Mouse (Mus musculus) ES-E14 (cell line): ENCODE measurements around the gene Abcg4. TPM values are rescaled to one million over a fixed set of nuclear protein-coding genes. Genes with fewer than 3 reads are reported as not detected.

ENCODE experiments used
- DNase-seq: peaks from one replicate; pipeline ENCODE4 v3.0.0-alpha.2; 2013; ENCODE audit warnings: low read depth, low spot score
- H3K27ac ChIP-seq: 2 replicates; pipeline ENCODE4 v1.5.1; 2012; ENCODE audit warnings: low read depth, mild to moderate bottlenecking, low read length, moderate library complexity, mixed read lengths; ENCODE audit not compliant: poor library complexity, insufficient read depth, severe bottlenecking
- H3K36me3 ChIP-seq: 2 replicates; pipeline ENCODE4 v1.6.1; 2012; ENCODE audit warnings: mild to moderate bottlenecking, low read length, moderate library complexity, mixed read lengths; ENCODE audit not compliant: control insufficient read depth, poor library complexity, insufficient read depth, severe bottlenecking
- H3K4me1 ChIP-seq, 2 experiments: fragments of 150-350 bp in 1 of 2; sonication (generic) in 1 of 2; 2 replicates each; pipeline ENCODE4 v1.6.1; 2012; ENCODE audit warnings: low read length in 2 of 2, mild to moderate bottlenecking in 1 of 2, mixed read lengths in 1 of 2; ENCODE audit not compliant: control insufficient read depth in 2 of 2, insufficient read depth in 2 of 2, poor library complexity in 1 of 2
- H3K4me3 ChIP-seq, 2 experiments: fragments of 150-350 bp in 1 of 2; sonication (generic) in 1 of 2; 2 replicates each; pipeline ENCODE4 v1.5.1; 2012; ENCODE audit warnings: low read length in 2 of 2, low read depth in 1 of 2, mild to moderate bottlenecking in 1 of 2, mixed read lengths in 1 of 2; ENCODE audit not compliant: insufficient read depth in 1 of 2, poor library complexity in 1 of 2, severe bottlenecking in 1 of 2
- H3K9ac ChIP-seq: 2 replicates; pipeline ENCODE4 v1.6.1; 2012; ENCODE audit warnings: low read depth, mild to moderate bottlenecking, low read length, mixed read lengths; ENCODE audit not compliant: poor library complexity, insufficient read depth, severe bottlenecking
- H3K9me3 ChIP-seq: fragments of 150-350 bp; sonication (generic); 2 replicates; pipeline ENCODE4 v1.6.1; 2012; ENCODE audit warnings: low read depth, mild to moderate bottlenecking, low read length; ENCODE audit not compliant: control insufficient read depth, insufficient read depth
- CHD2 ChIP-seq: IDR thresholded peaks from 2 replicates; pipeline ENCODE4 v1.6.1; 2014; ENCODE audit warnings: mild to moderate bottlenecking, low read depth, low read length, inconsistent platforms
- HCFC1 ChIP-seq: IDR thresholded peaks from 2 replicates; pipeline ENCODE4 v1.6.1; 2012; ENCODE audit warnings: low read length, inconsistent platforms, borderline replicate concordance; ENCODE audit not compliant: insufficient read depth
- MAFK ChIP-seq: IDR thresholded peaks from 2 replicates; pipeline ENCODE4 v1.6.1; 2014; ENCODE audit warnings: mild to moderate bottlenecking, low read depth, low read length, inconsistent platforms; ENCODE audit not compliant: insufficient read depth
- ZC3H11A ChIP-seq: IDR thresholded peaks from 2 replicates; pipeline ENCODE4 v1.6.1; 2012; ENCODE audit warnings: low read depth, mild to moderate bottlenecking, inconsistent platforms, low read length, borderline replicate concordance
- ZNF384 ChIP-seq: IDR thresholded peaks from 2 replicates; pipeline ENCODE4 v1.6.1; 2012; ENCODE audit warnings: low read depth, low read length, inconsistent platforms
- in situ Hi-C, 2 experiments: fragments of 600-800 bp; cut with MboI; formaldehyde crosslinking; loops; one replicate each; pipeline ENCODE4 v1.15.1; 2025; ENCODE audit warnings: low sequenced_read_pairs in 2 of 2, inconsistent platforms in 1 of 2; ENCODE audit not compliant: unreplicated experiment in 2 of 2
- total RNA-seq: library from RNA; depleted of rRNA; stranded (reverse); fragments of 300-350 nt; gene quantifications from 2 replicates; pipeline ENCODE4 v1.2.3, GENCODE M21; 2012

Gene Abcg4
- total RNA-seq, 1 experiment: 0.45 TPM

DNA sequence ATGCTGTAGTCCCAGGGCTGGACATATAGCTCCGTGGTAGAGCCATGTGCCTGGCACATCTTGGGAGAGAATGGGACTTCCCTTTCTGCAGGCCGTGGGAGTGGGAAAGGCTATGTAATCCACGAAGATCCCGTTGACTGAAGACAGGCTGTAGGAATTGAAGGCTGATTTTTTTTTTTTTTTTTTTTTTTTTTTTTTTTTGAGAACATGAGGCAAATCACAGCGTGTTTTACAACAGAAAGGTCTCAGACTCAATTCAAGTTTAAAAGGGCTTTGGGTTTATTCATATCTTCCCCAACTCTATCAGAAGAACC lies 47.6 kb upstream of the Abcg4 start:
- H3K36me3 ChIP-seq: peaks cover 26% of the 10 kb centered on the region
- TF ChIP-seq MAFK (no peak), ZNF384 (no peak), HCFC1 (no peak), CHD2 (no peak), ZC3H11A (no peak)
- H3K9me3 ChIP-seq: no peaks in the 10 kb centered on the region
- DNase-seq: no peak
- H3K4me1 ChIP-seq: peaks cover 0 to 7% of the 10 kb centered on the region in 2 experiments; a peak in 1 of 4 replicates
- in situ Hi-C loops: no loop called here
- H3K9ac ChIP-seq: peak overlapping the region; percentile 92
- peak overlapping the region; percentile 86; the same call in 1 of the 2 replicates for H3K27ac ChIP-seq
- peak overlapping the region; percentile 89 to 91 for H3K4me3 ChIP-seq

DNA sequence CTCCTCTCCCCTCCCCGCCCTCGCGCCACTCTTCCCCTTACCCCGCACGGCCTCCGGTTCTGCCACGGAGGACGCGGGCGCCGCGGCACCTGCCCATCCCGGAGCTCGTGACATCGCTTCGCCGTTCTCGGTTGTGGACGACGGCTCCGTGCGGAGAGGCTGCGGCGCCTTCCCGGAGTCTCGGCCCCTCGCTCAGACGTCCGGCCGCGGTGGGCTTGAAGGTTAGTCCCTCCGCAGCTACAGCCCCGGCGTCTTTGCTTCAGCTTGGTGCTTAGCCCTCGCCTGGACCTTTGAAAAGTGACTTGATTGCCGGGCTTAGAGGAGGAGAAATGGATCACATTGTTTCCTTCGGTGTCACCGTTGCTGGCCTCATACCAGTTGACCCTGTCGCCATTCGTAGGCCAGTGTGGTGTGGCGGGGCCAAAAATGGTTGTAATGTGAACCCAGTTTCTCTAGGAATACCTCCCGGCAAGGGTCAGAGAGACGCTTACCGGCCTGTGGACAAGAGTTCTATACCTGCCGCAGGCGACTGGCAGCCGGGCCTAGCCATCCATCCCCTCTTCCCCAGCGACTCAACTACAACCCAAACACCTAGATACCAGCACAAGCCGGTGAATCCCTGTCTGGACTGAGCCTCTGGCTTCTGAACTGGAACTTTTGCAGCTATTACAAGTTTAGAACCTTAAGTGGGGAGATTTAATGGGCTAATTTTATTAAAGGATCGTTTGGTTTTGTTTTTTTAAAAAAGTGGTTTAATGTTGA lies 47.1 kb upstream of the Abcg4 start:
- peaks cover 27% of the 10 kb centered on the region for H3K36me3 ChIP-seq
- in situ Hi-C loops: no loop called here
- H3K4me3 ChIP-seq: peak overlapping the region; percentile 89 to 91
- H3K4me1 ChIP-seq: peaks cover 0 to 7% of the 10 kb centered on the region in 2 experiments; a peak in 1 of 4 replicates
- no peak for DNase-seq
- TF ChIP-seq ZC3H11A (no peak), MAFK (no peak)
- H3K9me3 ChIP-seq: no peaks in the 10 kb centered on the region
- peak overlapping the region; percentile 92 for H3K9ac ChIP-seq
- peak overlapping the region; percentile 86 for H3K27ac ChIP-seq

- Histone ChIP-seq H3K4me3 (peak within 1 kb of the TSS; percentile 89 to 91), H3K27ac (peak within 1 kb of the TSS; percentile 87)
These were observed 46.2 kb upstream of the Abcg4 start, which contains the start of gene H2afx for GRCm38 (mm10) chr9:44334396-44335330. H2afx (plus strand) TSS chr9:44334694.

GRCm38 (mm10) chr9:44332918-44333638 lies 44.7 kb upstream of the Abcg4 start:
- peak; percentile 56 for DNase-seq
- no peak for TF ChIP-seq ZNF384
- TF ChIP-seq HCFC1: no peak
- TF ChIP-seq CHD2: no peak
- no peak for TF ChIP-seq MAFK
- TF ChIP-seq ZC3H11A: no peak
- in situ Hi-C loops: no loop called here
- Histone ChIP-seq H3K4me1 (peaks cover 0 to 7% of the 10 kb centered on the region in 2 experiments; a peak in 1 of 4 replicates), H3K27ac (peak overlapping the region; percentile 87; the same call in 1 of the 2 replicates), H3K9ac (no peak overlapping the region), H3K9me3 (no peaks in the 10 kb centered on the region), H3K36me3 (peaks cover 30% of the 10 kb centered on the region), H3K4me3 (peak overlapping the region; percentile 48 to 54; a peak in 3 of 4 replicates)

More at GRCm38 (mm10) chr9:44334396-44335330, 46.2 kb upstream of the Abcg4 start, which contains the start of gene H2afx:
- Histone ChIP-seq H3K4me1 (peaks cover 0 to 7% of the 10 kb centered on the region in 2 experiments; a peak in 1 of 4 replicates), H3K9me3 (no peaks in the 10 kb centered on the region), H3K9ac (peak within 1 kb of the TSS; percentile 92), H3K36me3 (peaks cover 27% of the 10 kb centered on the region)
- in situ Hi-C loops: no loop called here
- DNase-seq: peak; percentile 98
- TF ChIP-seq ZNF384 (no peak), MAFK (no peak), HCFC1 (peak; percentile 58; the same call in 1 of the 2 replicates), ZC3H11A (no peak), CHD2 (peak; percentile 84)
